Mouse (Mus musculus) left cerebral cortex, adult 8-10 months (tissue): ENCODE data around the gene Hat1. TPM values are rescaled to one million over a fixed set of nuclear protein-coding genes. Genes with fewer than 3 reads are reported as not detected.
A peak's percentile ranks its signal among the peaks of the same experiment; 100 is the strongest.
"Not testable (repeated sequence)": the region's sequence is repeated elsewhere in the genome, so short reads cannot be mapped to it uniquely, and the experiment has no call there.

ENCODE experiments used
- DNase-seq, 2 experiments: peaks; one replicate each; pipeline ENCODE4 v3.0.0; 2022; ENCODE audit warnings: low spot score in 2 of 2
- total RNA-seq, 4 experiments: library from RNA; stranded (reverse); gene quantifications; 2 replicates each; pipeline ENCODE4 v1.2.4; 2022

The Hat1 gene
- 10 to 100 TPM; 20.0 to 20.8 (median 20.6) TPM for total RNA-seq

- peak; percentile 86 to 91 for DNase-seq
Measured at GRCm38 (mm10) chr2:71388951-71389763, at the start of gene Hat1. TSS of gene Hat1 (plus strand) at chr2:71388958.

- no peak for DNase-seq
Measured at GRCm38 (mm10) chr2:71340126-71340525, 48.6 kb upstream of the Hat1 start.

GRCm38 (mm10) chr2:71343884-71344640 is 44.7 kb upstream of the Hat1 start:
- DNase-seq, result no peak

- DNase-seq, result no peak
Measured at GRCm38 (mm10) chr2:71347160-71347559, 41.6 kb upstream of the Hat1 start.

GRCm38 (mm10) chr2:71347732-71348490 is 40.8 kb upstream of the Hat1 start:
- no peak for DNase-seq

GRCm38 (mm10) chr2:71349511-71349910 is 39.2 kb upstream of the Hat1 start:
- DNase-seq, result no peak

- DNase-seq, result no peak
Measured at GRCm38 (mm10) chr2:71350181-71350580, 38.6 kb upstream of the Hat1 start.

- DNase-seq, result no peak
Measured at GRCm38 (mm10) chr2:71350904-71351726, 37.6 kb upstream of the Hat1 start.

GRCm38 (mm10) chr2:71351727-71351987 is 37.1 kb upstream of the Hat1 start:
- DNase-seq, result no peak

- no peak for DNase-seq
Measured at GRCm38 (mm10) chr2:71353306-71354054, 35.3 kb upstream of the Hat1 start.

GRCm38 (mm10) chr2:71354055-71354425 is 34.7 kb upstream of the Hat1 start:
- DNase-seq, result no peak

GRCm38 (mm10) chr2:71358347-71358746 is 30.4 kb upstream of the Hat1 start:
- DNase-seq, result no peak

- DNase-seq, result no peak
Measured at GRCm38 (mm10) chr2:71360192-71360591, 28.6 kb upstream of the Hat1 start.

GRCm38 (mm10) chr2:71366618-71367124 is 22.1 kb upstream of the Hat1 start:
- no peak for DNase-seq

- DNase-seq, result peak; percentile 66 to 67
Measured at GRCm38 (mm10) chr2:71367125-71367880, 21.5 kb upstream of the Hat1 start, which contains the start of gene Slc25a12. TSS of gene Slc25a12 (minus strand) at chr2:71367749.

GRCm38 (mm10) chr2:71368086-71368485 is 20.7 kb upstream of the Hat1 start:
- no peak for DNase-seq

GRCm38 (mm10) chr2:71371790-71372189 is 17.0 kb upstream of the Hat1 start:
- DNase-seq, result peak in 1 of 2 experiments; percentile 74

- DNase-seq, result not testable (repeated sequence)
Measured at GRCm38 (mm10) chr2:71372261-71372660, 16.5 kb upstream of the Hat1 start.
